Mouse (Mus musculus) kidney, postnatal 0 days (tissue): Measurements from ENCODE around the gene Hist1h1c. TPM values are rescaled to one million over a fixed set of nuclear protein-coding genes. Genes with fewer than 3 reads are reported as not detected.
A peak's percentile ranks its signal among the peaks of the same experiment; 100 is the strongest.
"Not testable (repeated sequence)": the region's sequence is repeated elsewhere in the genome, so short reads cannot be mapped to it uniquely, and the experiment has no call there.

Experiments
- ATAC-seq: fragments of 200-750 bp; cut with Nextera tagmentation; replicated peaks from 2 replicates; pipeline ENCODE4 v1.8.0; 2017; ENCODE audit warnings: low read depth, moderate number of reproducible peaks, moderate TSS enrichment, moderate library complexity; ENCODE audit not compliant: low FRiP score
- DNase-seq: peaks from one replicate; pipeline ENCODE4 v3.0.0-alpha.2; 2016; ENCODE audit warnings: low spot score
- H3K27ac ChIP-seq: fragments of 300-500 bp; sonication (generic); 2 replicates; pipeline ENCODE4 v1.5.1; 2014; ENCODE audit warnings: mild to moderate bottlenecking
- H3K27me3 ChIP-seq: fragments of 300-500 bp; sonication (generic); 2 replicates; pipeline ENCODE4 v1.6.1; 2014; ENCODE audit warnings: low read length, mixed read lengths; ENCODE audit not compliant: insufficient read depth
- H3K36me3 ChIP-seq: fragments of 300-500 bp; sonication (generic); 2 replicates; pipeline ENCODE4 v1.6.1; 2014; ENCODE audit warnings: low read length, mixed read lengths; ENCODE audit not compliant: insufficient read depth
- H3K4me1 ChIP-seq: fragments of 300-500 bp; sonication (generic); replicated peaks from 2 replicates; pipeline ENCODE4 v1.6.1; 2014; ENCODE audit warnings: antibody characterized with exemption, low read length, mixed read lengths; ENCODE audit not compliant: insufficient read depth
- H3K4me2 ChIP-seq: fragments of 300-500 bp; sonication (generic); 2 replicates; pipeline ENCODE4 v1.6.1; 2014; ENCODE audit warnings: mild to moderate bottlenecking, low read length, moderate library complexity, mixed read lengths
- H3K4me3 ChIP-seq: fragments of 300-500 bp; sonication (generic); replicated peaks from 2 replicates; pipeline ENCODE4 v1.5.1; 2014; ENCODE audit warnings: low read depth, low read length
- H3K9ac ChIP-seq: fragments of 300-500 bp; sonication (generic); 2 replicates; pipeline ENCODE4 v1.6.1; 2014; ENCODE audit warnings: low read depth, low read length
- H3K9me3 ChIP-seq: fragments of 300-500 bp; sonication (generic); replicated peaks from 2 replicates; pipeline ENCODE4 v1.6.1; 2016; ENCODE audit warnings: low read length, inconsistent platforms, mixed read lengths
- CTCF ChIP-seq: IDR thresholded peaks from 2 replicates; pipeline ENCODE4 v1.5.1; 2016; ENCODE audit warnings: antibody characterized with exemption, low read depth, mild to moderate bottlenecking, moderate library complexity
- WGBS: fragments of 180-500 bp; shearing (Covaris S2); extraction: QIAGEN DNeasy Blood & Tissue Kit; methylation state at CpG from one replicate; pipeline ENCODE4 v1.1.7; 2014; 5-methylcytosine and 5-hydroxymethylcytosine counted together
- polyA plus RNA-seq: library from polyadenylated mRNA; unstranded; fragments of >200 nt; fragmentation: Nextera tagmentation; extraction: Ambion mirVana; gene quantifications from 2 replicates; pipeline ENCODE4 v1.2.1, GENCODE M21; 2015

Gene Hist1h1c
- polyA plus RNA-seq, 1 experiment from 2014 or later = 41.0 TPM

DNA sequence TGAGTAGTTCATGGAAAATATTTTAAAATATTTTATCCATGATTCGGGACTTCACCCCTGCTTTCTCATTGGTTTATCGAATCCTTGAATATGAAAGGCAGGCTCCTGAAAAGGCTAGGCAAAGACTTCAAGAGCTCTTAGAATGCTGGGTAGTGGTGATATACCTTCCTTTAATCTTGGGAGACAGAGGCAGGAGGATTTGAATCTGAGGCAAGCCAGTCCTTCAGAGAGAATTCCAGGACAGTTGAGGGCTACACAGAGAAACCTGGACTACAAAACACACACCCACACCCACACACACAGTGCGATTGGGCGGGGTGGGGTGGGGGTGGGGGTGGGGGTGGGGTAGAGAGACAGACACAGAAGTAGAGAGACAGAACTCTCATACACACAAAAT is 9.3 kb downstream of the Hist1h1c start:
- ATAC-seq (no peak), DNase-seq (no peak)
- Histone ChIP-seq H3K4me3 (no peak overlapping the region), H3K9ac (peak overlapping the region; percentile 18; the same call in 1 of the 2 replicates), H3K36me3 (no peaks in the 10 kb centered on the region), H3K27me3 (no peaks in the 10 kb centered on the region), H3K9me3 (no peaks in the 10 kb centered on the region), H3K27ac (peak overlapping the region; percentile 55; the same call in 1 of the 2 replicates), H3K4me2 (peak overlapping the region; percentile 19; the same call in 1 of the 2 replicates), H3K4me1 (peaks cover 11% of the 10 kb centered on the region)
- TF ChIP-seq CTCF = no peak
- WGBS = 11% methylated on average over 4 of the region's 4 CpGs

DNA sequence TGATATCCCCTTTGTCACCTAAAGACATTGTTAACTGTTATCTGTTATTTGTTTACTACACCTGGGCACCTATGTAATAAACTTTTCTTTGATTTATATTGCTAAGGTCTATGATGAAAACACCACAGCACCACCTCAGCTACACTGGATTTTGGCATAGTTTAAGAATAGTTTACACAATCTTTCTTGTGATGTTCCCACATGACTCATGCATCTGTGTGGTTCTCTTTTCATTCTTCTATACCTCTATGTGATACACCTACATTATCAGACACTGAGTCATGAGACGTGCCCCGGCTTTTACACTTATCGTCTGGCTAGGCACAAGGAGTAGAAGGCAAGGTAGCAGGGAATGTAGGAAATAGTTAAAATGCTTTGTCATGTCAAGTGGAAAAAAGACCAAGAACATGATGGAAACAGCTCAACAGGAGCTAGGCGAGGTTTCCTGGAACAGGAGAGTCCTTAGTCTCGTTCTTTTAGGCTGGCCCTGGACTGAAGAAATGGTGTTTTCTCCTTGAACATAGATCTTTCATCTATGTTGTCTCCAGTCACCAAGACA is 11.0 kb downstream of the Hist1h1c start:
- Histone ChIP-seq H3K9ac (no peak overlapping the region), H3K4me2 (no peak overlapping the region), H3K4me3 (no peak overlapping the region), H3K27me3 (no peaks in the 10 kb centered on the region), H3K27ac (no peak overlapping the region), H3K4me1 (peaks cover 11% of the 10 kb centered on the region), H3K36me3 (no peaks in the 10 kb centered on the region), H3K9me3 (no peaks in the 10 kb centered on the region)
- no peak for TF ChIP-seq CTCF
- WGBS = 88% methylated on average over 5 of the region's 5 CpGs
- ATAC-seq (no peak), DNase-seq (no peak)

DNA sequence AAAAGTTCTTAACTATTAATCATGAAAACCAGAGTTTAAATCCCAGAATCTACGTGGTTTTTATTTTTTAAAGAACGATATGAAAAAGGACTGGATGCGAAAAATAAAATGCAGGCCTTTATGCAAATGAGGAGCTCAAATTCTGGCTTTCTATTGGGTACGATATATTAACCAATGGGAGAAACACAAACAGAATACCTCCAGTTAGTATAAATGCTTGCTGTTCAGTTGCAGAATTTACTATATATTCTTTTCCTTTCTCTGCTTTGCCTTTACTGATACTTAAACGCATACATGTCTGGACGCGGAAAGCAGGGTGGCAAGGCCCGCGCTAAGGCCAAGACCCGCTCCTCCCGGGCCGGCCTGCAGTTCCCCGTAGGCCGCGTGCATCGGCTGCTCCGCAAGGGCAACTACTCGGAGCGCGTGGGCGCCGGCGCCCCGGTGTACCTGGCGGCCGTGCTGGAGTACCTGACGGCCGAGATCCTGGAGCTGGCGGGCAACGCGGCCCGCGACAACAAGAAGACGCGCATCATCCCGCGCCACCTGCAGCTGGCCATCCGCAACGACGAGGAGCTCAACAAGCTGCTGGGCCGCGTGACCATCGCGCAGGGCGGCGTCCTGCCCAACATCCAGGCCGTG is 12.3 kb downstream of the Hist1h1c start, which contains the start of gene Hist1h2ab:
TSS of gene Hist1h2ab (plus strand) at position 288 of the 639 bp plus-strand sequence.
- peak within 1 kb of the TSS; percentile 48; the same call in 1 of the 2 replicates for H3K9ac ChIP-seq
- peaks cover 11% of the 10 kb centered on the region for H3K4me1 ChIP-seq
- TF ChIP-seq CTCF = 0 out of 2 replicates have a peak, but pooled peaks have one; percentile 10
- not testable (repeated sequence) for H3K9me3 ChIP-seq, H3K36me3 ChIP-seq, H3K27me3 ChIP-seq
- H3K4me3 ChIP-seq = peak within 1 kb of the TSS; percentile 26
- under 1% methylated on average over 25 of the region's 47 CpGs for WGBS
- H3K4me2 ChIP-seq = peak within 1 kb of the TSS; percentile 52
- ATAC-seq (0 out of 2 replicates have a peak, but pooled peaks have one; percentile 37), DNase-seq (peak; percentile 97)
- peak within 1 kb of the TSS; percentile 92 for H3K27ac ChIP-seq

DNA sequence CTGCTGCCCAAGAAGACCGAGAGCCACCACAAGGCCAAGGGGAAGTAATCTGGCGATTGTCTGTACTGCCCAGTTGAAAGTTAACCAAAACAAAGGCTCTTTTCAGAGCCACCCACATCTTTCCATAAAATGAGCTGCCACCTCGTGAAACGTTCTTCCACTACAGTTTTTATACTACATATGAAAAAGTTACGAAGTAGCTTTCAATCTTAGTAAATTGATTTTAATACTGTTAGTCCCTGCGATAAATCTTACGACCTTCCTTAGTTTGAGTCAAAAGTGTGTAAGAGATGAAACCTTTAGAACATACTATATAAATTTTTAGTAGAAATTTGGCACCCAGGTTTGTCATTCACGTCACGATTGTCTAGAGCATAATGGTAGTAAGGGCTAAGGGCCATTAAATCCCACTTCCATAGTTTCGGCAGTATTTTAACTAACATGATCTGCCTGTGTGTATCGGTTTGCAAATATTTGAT is 12.9 kb downstream of the Hist1h1c start:
- peaks cover 11% of the 10 kb centered on the region for H3K4me1 ChIP-seq
- no peaks in the 10 kb centered on the region for H3K27me3 ChIP-seq
- H3K4me2 ChIP-seq = peak overlapping the region; percentile 52
- H3K27ac ChIP-seq = peak overlapping the region; percentile 92
- no peak for ATAC-seq
- peak; percentile 46 for DNase-seq
- TF ChIP-seq CTCF = no peak
- no peaks in the 10 kb centered on the region for H3K9me3 ChIP-seq
- peak overlapping the region; percentile 26 for H3K4me3 ChIP-seq
- H3K36me3 ChIP-seq = no peaks in the 10 kb centered on the region
- WGBS = under 1% methylated on average over 11 of the region's 11 CpGs
- H3K9ac ChIP-seq = peak overlapping the region; percentile 48; the same call in 1 of the 2 replicates

DNA sequence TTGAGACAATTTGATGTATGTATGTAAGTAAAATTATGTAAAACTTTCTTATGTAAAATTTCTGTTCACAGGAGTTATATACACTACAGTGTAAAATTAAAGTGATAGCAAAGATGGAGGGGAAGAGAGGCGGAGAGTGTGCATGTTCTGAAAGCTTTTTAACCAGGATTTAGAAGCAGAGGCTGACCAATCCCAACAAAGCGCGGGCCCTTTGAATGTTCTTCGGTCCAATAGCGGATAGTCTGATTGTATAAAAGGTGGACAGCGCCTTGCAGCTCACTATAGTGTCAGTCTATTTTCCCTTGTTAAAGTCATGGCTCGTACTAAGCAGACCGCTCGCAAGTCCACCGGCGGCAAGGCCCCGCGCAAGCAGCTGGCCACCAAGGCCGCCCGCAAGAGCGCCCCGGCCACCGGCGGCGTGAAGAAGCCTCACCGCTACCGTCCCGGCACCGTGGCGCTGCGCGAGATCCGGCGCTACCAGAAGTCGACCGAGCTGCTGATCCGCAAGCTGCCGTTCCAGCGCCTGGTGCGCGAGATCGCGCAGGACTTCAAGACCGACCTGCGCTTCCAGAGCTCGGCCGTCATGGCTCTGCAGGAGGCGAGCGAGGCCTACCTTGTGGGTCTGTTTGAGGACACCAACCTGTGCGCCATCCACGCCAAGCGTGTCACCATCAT is 13.6 kb downstream of the Hist1h1c start, which contains the start of gene Hist1h3b:
TSS of gene Hist1h3b (plus strand) at position 201 of the 675 bp plus-strand sequence.
- H3K36me3 ChIP-seq, H3K9me3 ChIP-seq, H3K27me3 ChIP-seq, H3K4me1 ChIP-seq: not testable (repeated sequence)
- Histone ChIP-seq H3K9ac (peak within 1 kb of the TSS; percentile 48; the same call in 1 of the 2 replicates), H3K27ac (peak within 1 kb of the TSS; percentile 92), H3K4me2 (peak within 1 kb of the TSS; percentile 52), H3K4me3 (peak within 1 kb of the TSS; percentile 26)
- DNase-seq = peak; percentile 98
- 1% methylated on average over 16 of the region's 47 CpGs for WGBS
- ATAC-seq = peak; percentile 72

DNA sequence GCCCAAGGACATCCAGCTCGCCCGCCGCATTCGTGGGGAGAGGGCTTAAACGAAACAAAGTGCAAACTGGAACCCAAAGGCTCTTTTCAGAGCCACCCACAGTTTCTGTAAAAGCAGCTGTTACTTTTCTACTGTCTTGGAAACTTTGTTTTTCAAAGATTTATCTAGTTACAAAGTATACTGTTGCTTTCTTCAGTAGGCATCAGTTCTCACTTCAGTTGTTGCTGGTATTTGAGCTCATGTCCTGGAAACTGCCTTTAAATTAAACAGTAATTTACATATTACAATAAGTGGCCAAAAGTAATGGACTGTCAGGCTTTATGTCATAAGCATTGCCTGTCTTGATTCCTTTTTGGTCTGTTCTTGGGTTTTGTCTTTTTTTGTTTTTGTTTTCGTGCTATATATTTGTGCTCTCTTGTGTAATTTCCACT is 14.1 kb downstream of the Hist1h1c start:
- 0 out of 2 replicates have a peak overlapping the region, but pooled peaks have one; percentile 2 for H3K9ac ChIP-seq
- DNase-seq (no peak), ATAC-seq (no peak)
- peak overlapping the region; percentile 20; the same call in 1 of the 2 replicates for H3K4me3 ChIP-seq
- H3K9me3 ChIP-seq = no peaks in the 10 kb centered on the region
- no peaks in the 10 kb centered on the region for H3K27me3 ChIP-seq
- H3K36me3 ChIP-seq = no peaks in the 10 kb centered on the region
- peak overlapping the region; percentile 50 for H3K4me2 ChIP-seq
- 6% methylated on average over 6 of the region's 6 CpGs for WGBS
- no peak overlapping the region; the same call in 1 of the 2 replicates for H3K27ac ChIP-seq
- no peak for TF ChIP-seq CTCF
- H3K4me1 ChIP-seq = peaks cover 5% of the 10 kb centered on the region; the same call in 1 of the 2 replicates
